Mouse (Mus musculus) cortical plate, adult 2 months (tissue): ENCODE results near the gene Stk24.

Experiments
- CTCF ChIP-seq: fragments of 200-500 bp; IDR thresholded peaks from 2 replicates; pipeline ENCODE4 v1.5.1; 2011; ENCODE audit warnings: mild to moderate bottlenecking, control low read depth, low read length; ENCODE audit not compliant: insufficient read depth; ENCODE audit errors: extremely low read depth
- POLR2A ChIP-seq: fragments of 200-500 bp; IDR thresholded peaks from 2 replicates; pipeline ENCODE4 v1.6.1; 2011; ENCODE audit warnings: mild to moderate bottlenecking, low read length, control low read depth; ENCODE audit not compliant: insufficient read depth; ENCODE audit errors: extremely low read depth

- TF ChIP-seq CTCF: no peak
- TF ChIP-seq POLR2A: no peak
Observed at GRCm38 (mm10) chr14:121297103-121297502, 82.7 kb downstream of the Stk24 start.
